Mouse (Mus musculus) layer of hippocampus, adult 2 months (tissue): ENCODE measurements around the gene Spata31d1a. TPM values are rescaled to one million over a fixed set of nuclear protein-coding genes. Genes with fewer than 3 reads are reported as not detected.
"Not testable (repeated sequence)": the region's sequence is repeated elsewhere in the genome, so short reads cannot be mapped to it uniquely, and the experiment has no call there.

Source experiments
- DNase-seq, 2 experiments: peaks; one replicate each; pipeline ENCODE4 v3.0.0; 2022; ENCODE audit warnings: low spot score in 2 of 2
- H3K27ac ChIP-seq: fragments of 200-600 bp; 2 replicates; pipeline ENCODE4 v1.8.1; 2022
- H3K4me3 ChIP-seq: fragments of 200-600 bp; 2 replicates; pipeline ENCODE4 v1.8.1; 2022; ENCODE audit warnings: mild to moderate bottlenecking
- CTCF ChIP-seq: fragments of 200-600 bp; conservative IDR thresholded peaks from 2 replicates; pipeline ENCODE4 v1.8.1; 2022; ENCODE audit warnings: antibody characterized with exemption, mild to moderate bottlenecking, moderate library complexity
- long read RNA-seq, 2 experiments: library from polyadenylated mRNA; stranded (forward); transcript quantifications; one replicate each; pipeline ENCODE4 v2.0.0; 2021; ENCODE audit warnings: borderline mapping rate in 2 of 2
- total RNA-seq, 2 experiments: library from RNA; stranded (reverse); gene quantifications; 2 replicates each; pipeline ENCODE4 v1.2.3; 2021

The Spata31d1a gene
- under 1 TPM; 0.22 to 0.26 TPM for total RNA-seq
- long read RNA-seq, experiment 1: 0 reads
- long read RNA-seq, experiment 2, partial matches to known transcripts: 0 of 1 reads
- long read RNA-seq, experiment 2, other reads (novel, unspliced or antisense): 1 of 1 reads

- TF ChIP-seq CTCF: no peak
- DNase-seq: no peak
- Histone ChIP-seq H3K4me3 (no peak within 1 kb of the TSS), H3K27ac (no peak within 1 kb of the TSS)
Measured at GRCm38 (mm10) chr13:59710230-59710629, at the start of gene Spata31d1a. Gene Spata31d1a, minus strand, starts transcription at chr13:59710330.

- Histone ChIP-seq H3K27ac (no peak overlapping the region), H3K4me3 (no peak overlapping the region)
- DNase-seq: no peak
- no peak for TF ChIP-seq CTCF
Measured at GRCm38 (mm10) chr13:59756906-59757305, 46.8 kb upstream of the Spata31d1a start.

- no peak overlapping the region for H3K4me3 ChIP-seq
- H3K27ac ChIP-seq: no peak overlapping the region
- TF ChIP-seq CTCF: no peak
- DNase-seq: no peak
Measured at GRCm38 (mm10) chr13:59750310-59750709, 40.2 kb upstream of the Spata31d1a start.

GRCm38 (mm10) chr13:59746711-59747110 is 36.6 kb upstream of the Spata31d1a start, which contains the start of gene 1700014D04Rik:
Gene 1700014D04Rik, minus strand, starts transcription at chr13:59746752.
- no peak within 1 kb of the TSS for H3K4me3 ChIP-seq
- DNase-seq: peak in 1 of 2 experiments; percentile 48
- no peak within 1 kb of the TSS for H3K27ac ChIP-seq
- no peak for TF ChIP-seq CTCF

- Histone ChIP-seq H3K4me3 (no peak overlapping the region), H3K27ac (no peak overlapping the region)
- no peak for TF ChIP-seq CTCF
- DNase-seq: no peak
Measured at GRCm38 (mm10) chr13:59746164-59746563, 36.0 kb upstream of the Spata31d1a start.

- TF ChIP-seq CTCF: no peak
- DNase-seq: no peak
- Histone ChIP-seq H3K27ac (no peak overlapping the region), H3K4me3 (no peak overlapping the region)
Measured at GRCm38 (mm10) chr13:59745462-59745861, 35.3 kb upstream of the Spata31d1a start.

- no peak for DNase-seq
- H3K27ac ChIP-seq: no peak overlapping the region
- H3K4me3 ChIP-seq: no peak overlapping the region
- TF ChIP-seq CTCF: peak; percentile 62
Measured at GRCm38 (mm10) chr13:59741697-59742096, 31.6 kb upstream of the Spata31d1a start.

GRCm38 (mm10) chr13:59741096-59741495 is 31.0 kb upstream of the Spata31d1a start:
- H3K4me3 ChIP-seq: no peak overlapping the region
- DNase-seq: no peak
- no peak for TF ChIP-seq CTCF
- H3K27ac ChIP-seq: no peak overlapping the region

- DNase-seq: no peak
- H3K4me3 ChIP-seq: no peak overlapping the region
- TF ChIP-seq CTCF: no peak
- H3K27ac ChIP-seq: no peak overlapping the region
Measured at GRCm38 (mm10) chr13:59739397-59739796, 29.3 kb upstream of the Spata31d1a start.

- TF ChIP-seq CTCF: no peak
- DNase-seq: no peak
- Histone ChIP-seq H3K4me3 (no peak overlapping the region), H3K27ac (no peak overlapping the region)
Measured at GRCm38 (mm10) chr13:59738455-59738854, 28.3 kb upstream of the Spata31d1a start.

- Histone ChIP-seq H3K27ac (no peak overlapping the region), H3K4me3 (no peak overlapping the region)
- peak; percentile 21 for TF ChIP-seq CTCF
- no peak for DNase-seq
Measured at GRCm38 (mm10) chr13:59735190-59735589, 25.1 kb upstream of the Spata31d1a start.

GRCm38 (mm10) chr13:59734347-59734746 is 24.2 kb upstream of the Spata31d1a start:
- not testable (repeated sequence) for DNase-seq, H3K4me3 ChIP-seq, H3K27ac ChIP-seq

GRCm38 (mm10) chr13:59733936-59734335 is 23.8 kb upstream of the Spata31d1a start:
- no peak for DNase-seq
- Histone ChIP-seq H3K4me3 (no peak overlapping the region), H3K27ac (no peak overlapping the region)
- TF ChIP-seq CTCF: no peak

GRCm38 (mm10) chr13:59731652-59732051 is 21.5 kb upstream of the Spata31d1a start, which contains the start of gene Spata31d1d:
Gene Spata31d1d, minus strand, starts transcription at chr13:59731752.
- Histone ChIP-seq H3K4me3 (no peak within 1 kb of the TSS), H3K27ac (no peak within 1 kb of the TSS)
- no peak for TF ChIP-seq CTCF
- no peak for DNase-seq
